Mouse (Mus musculus): ENCODE measurements around the gene Klrb1b.

GRCm38 (mm10) chr6:128844586-128845080 is 18.5 kb upstream of the Klrb1b start:
- TF ChIP-seq CTCF (IDR thresholded peaks at IDR 0.05; ENCODE audit: insufficient read depth, low read length) (no peak), POLR2A (IDR thresholded peaks at IDR 0.05; ENCODE audit: borderline replicate concordance, extremely low read depth, low read depth, low read length) (no peak)

Data from lung, adult 2 months (tissue).